Mouse (Mus musculus): ENCODE measurements around the gene Raver2.
"Not testable (repeated sequence)": the region's sequence is repeated elsewhere in the genome, so short reads cannot be mapped to it uniquely, and the experiment has no call there.

DNA sequence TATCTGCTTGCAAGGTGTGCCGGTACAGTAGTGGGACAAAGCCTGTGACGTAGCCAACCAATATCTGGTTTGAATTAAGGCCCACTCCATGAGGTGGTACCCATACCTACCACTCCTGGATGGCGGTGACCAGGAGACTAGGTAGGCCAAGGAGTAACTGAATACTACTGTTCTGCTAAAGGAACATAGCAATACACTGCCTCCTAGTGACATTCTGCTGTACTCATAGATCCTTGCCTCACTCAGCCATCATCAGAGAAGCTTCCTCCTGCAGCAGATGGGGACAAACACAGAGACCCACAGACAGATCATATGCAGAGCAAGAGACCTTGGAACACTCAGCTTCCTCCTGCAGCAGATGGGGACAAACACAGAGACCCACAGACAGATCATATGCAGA, 21.8 kb downstream of the Raver2 start:
- not testable (repeated sequence) for TF ChIP-seq CHD2, ZNF384 (IDR thresholded peaks at IDR 0.05; ENCODE audit: low read depth, low read length)
